Mouse (Mus musculus): ENCODE measurements around the gene Gatad2b. TPM values are rescaled to one million over a fixed set of nuclear protein-coding genes. Genes with fewer than 3 reads are reported as not detected.

The Gatad2b gene
- polyA plus RNA-seq, 1 experiment from 2014 or later = 3.5 TPM

DNA sequence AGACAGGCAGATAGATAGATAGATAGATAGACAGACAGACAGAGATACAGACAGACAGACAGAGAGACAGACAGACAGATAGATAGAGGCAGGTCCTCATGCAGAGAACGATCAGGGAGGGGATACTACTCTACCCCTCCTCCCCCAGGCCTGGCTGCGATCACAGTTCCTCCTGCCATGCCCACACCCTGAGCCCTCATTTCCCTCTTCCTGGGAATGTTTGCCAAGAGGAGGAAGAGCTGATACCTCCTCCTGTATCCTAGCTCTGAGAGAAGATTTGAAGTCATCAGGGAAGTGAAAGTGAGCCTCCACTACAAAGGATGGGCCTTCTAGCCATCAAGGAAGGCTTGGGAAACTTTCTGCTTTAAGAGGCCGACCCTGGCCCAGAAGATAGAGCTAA lies 102.7 kb downstream of the Gatad2b start:
- no peak overlapping the region for H3K4me3 ChIP-seq (replicated peaks)
- 0 out of 2 replicates have a peak, but pooled peaks cover 10% of the 10 kb centered on the region for H3K4me1 ChIP-seq (replicated peaks)
- ATAC-seq (ENCODE audit: insufficient read depth) = no peak

DNA sequence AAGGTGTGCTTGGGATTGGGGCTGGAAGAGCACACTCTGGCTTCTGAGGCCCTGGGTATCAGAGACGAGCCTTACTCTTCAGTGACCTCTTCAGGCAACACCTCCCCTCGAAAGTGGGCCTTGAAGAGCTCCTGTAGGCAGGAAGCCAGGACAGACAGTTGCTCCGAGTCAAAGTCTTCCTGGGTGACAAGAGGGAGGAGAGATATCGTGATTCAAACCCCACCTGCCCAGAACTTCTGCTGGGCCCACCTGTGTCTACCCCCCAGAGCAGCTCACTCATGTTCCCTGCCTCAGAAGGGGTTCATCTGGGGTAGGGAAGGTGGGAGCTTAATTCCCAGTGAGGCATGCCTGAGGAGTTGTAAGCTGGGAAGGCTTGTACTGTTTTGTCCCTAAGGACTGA lies 108.0 kb downstream of the Gatad2b start:
- H3K27me3 ChIP-seq = no peaks in the 10 kb centered on the region
- H3K9ac ChIP-seq = no peak overlapping the region
- WGBS (ENCODE audit: insufficient replicate concordance) = 63% methylated on average over 4 of the region's 4 CpGs
- ATAC-seq (ENCODE audit: insufficient read depth) = no peak
- peaks cover 88% of the 10 kb centered on the region for H3K36me3 ChIP-seq (replicated peaks)
- no peak overlapping the region for H3K4me3 ChIP-seq (replicated peaks)
- no peaks in the 10 kb centered on the region for H3K4me1 ChIP-seq (replicated peaks)
- no peak overlapping the region for H3K27ac ChIP-seq (replicated peaks)
- no peak overlapping the region for H3K4me2 ChIP-seq
- H3K9me3 ChIP-seq (replicated peaks) = no peaks in the 10 kb centered on the region

More for the DNA sequence above, 102.7 kb downstream of the Gatad2b start:
- WGBS (ENCODE audit: insufficient replicate concordance) = 56% methylated on average over 3 of the region's 3 CpGs
- Histone ChIP-seq H3K27me3 (peaks cover 4% of the 10 kb centered on the region), H3K9ac (no peak overlapping the region), H3K27ac (replicated peaks) (no peak overlapping the region), H3K36me3 (replicated peaks) (peaks cover 86% of the 10 kb centered on the region), H3K4me2 (no peak overlapping the region), H3K9me3 (replicated peaks) (no peaks in the 10 kb centered on the region)

- Histone ChIP-seq H3K4me2 (no peak overlapping the region), H3K9me3 (replicated peaks) (no peaks in the 10 kb centered on the region), H3K27ac (replicated peaks) (no peak overlapping the region), H3K4me3 (replicated peaks) (no peak overlapping the region), H3K27me3 (no peaks in the 10 kb centered on the region), H3K4me1 (replicated peaks) (no peaks in the 10 kb centered on the region), H3K36me3 (replicated peaks) (peaks cover 97% of the 10 kb centered on the region), H3K9ac (no peak overlapping the region)
- 76% methylated on average over 3 of the region's 3 CpGs for WGBS (ENCODE audit: insufficient replicate concordance)
- no peak for ATAC-seq (ENCODE audit: insufficient read depth)
These were observed 111.1 kb downstream of the Gatad2b start for GRCm38 (mm10) chr3:90404121-90404520.

DNA sequence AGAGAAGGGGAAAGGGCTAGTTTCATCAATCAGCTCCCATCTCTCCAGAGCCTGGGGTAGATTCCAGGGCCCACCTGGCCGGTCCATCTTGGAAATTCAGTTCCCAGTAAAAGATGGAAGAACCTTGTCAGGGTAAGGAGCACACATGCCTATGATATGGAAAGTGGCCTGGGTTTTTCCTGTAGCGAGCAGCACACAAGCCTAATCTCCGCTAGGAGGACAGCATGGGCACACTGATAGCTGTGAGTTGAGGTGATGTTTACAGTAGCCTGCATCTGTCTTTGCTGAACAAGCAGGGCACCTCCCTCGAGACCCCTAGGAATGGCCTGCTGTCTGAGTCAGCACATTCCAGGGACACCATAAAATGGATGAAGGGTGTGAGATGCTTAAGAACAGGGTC lies 111.6 kb downstream of the Gatad2b start:
- no peak overlapping the region for H3K9ac ChIP-seq
- WGBS (ENCODE audit: insufficient replicate concordance) = 77% methylated on average over 4 of the region's 4 CpGs
- H3K27me3 ChIP-seq = no peaks in the 10 kb centered on the region
- H3K27ac ChIP-seq (replicated peaks) = no peak overlapping the region
- H3K4me3 ChIP-seq (replicated peaks) = no peak overlapping the region
- no peak overlapping the region for H3K4me2 ChIP-seq
- no peaks in the 10 kb centered on the region for H3K4me1 ChIP-seq (replicated peaks)
- ATAC-seq (ENCODE audit: insufficient read depth) = no peak
- H3K9me3 ChIP-seq (replicated peaks) = no peaks in the 10 kb centered on the region
- H3K36me3 ChIP-seq (replicated peaks) = peaks cover 97% of the 10 kb centered on the region

- Histone ChIP-seq H3K27ac (replicated peaks) (no peak overlapping the region), H3K9ac (no peak overlapping the region), H3K36me3 (replicated peaks) (peaks cover 92% of the 10 kb centered on the region), H3K4me2 (no peak overlapping the region), H3K4me3 (replicated peaks) (no peak overlapping the region), H3K9me3 (replicated peaks) (no peaks in the 10 kb centered on the region), H3K27me3 (no peaks in the 10 kb centered on the region), H3K4me1 (replicated peaks) (no peaks in the 10 kb centered on the region)
- WGBS (ENCODE audit: insufficient replicate concordance) = 88% methylated on average over 5 of the region's 5 CpGs
- ATAC-seq (ENCODE audit: insufficient read depth) = no peak
These were observed 113.4 kb downstream of the Gatad2b start for GRCm38 (mm10) chr3:90406414-90406813.

GRCm38 (mm10) chr3:90408721-90409120 lies 115.7 kb downstream of the Gatad2b start:
- 50% methylated on average over 3 of the region's 3 CpGs for WGBS (ENCODE audit: insufficient replicate concordance)
- H3K4me3 ChIP-seq (replicated peaks) = no peak overlapping the region
- no peaks in the 10 kb centered on the region for H3K27me3 ChIP-seq
- H3K36me3 ChIP-seq (replicated peaks) = peaks cover 83% of the 10 kb centered on the region
- no peak overlapping the region for H3K27ac ChIP-seq (replicated peaks)
- ATAC-seq (ENCODE audit: insufficient read depth) = no peak
- H3K4me1 ChIP-seq (replicated peaks) = no peaks in the 10 kb centered on the region; the same call in 1 of the 2 replicates
- no peaks in the 10 kb centered on the region for H3K9me3 ChIP-seq (replicated peaks)
- H3K4me2 ChIP-seq = no peak overlapping the region
- H3K9ac ChIP-seq = no peak overlapping the region

GRCm38 (mm10) chr3:90412312-90413010 lies 119.5 kb downstream of the Gatad2b start:
- Histone ChIP-seq H3K9me3 (replicated peaks) (no peaks in the 10 kb centered on the region), H3K4me1 (replicated peaks) (no peaks in the 10 kb centered on the region; the same call in 1 of the 2 replicates), H3K27me3 (no peaks in the 10 kb centered on the region), H3K4me2 (no peak overlapping the region), H3K27ac (replicated peaks) (no peak overlapping the region), H3K36me3 (replicated peaks) (peaks cover 72% of the 10 kb centered on the region), H3K9ac (no peak overlapping the region), H3K4me3 (replicated peaks) (no peak overlapping the region)
- 42% methylated on average over 5 of the region's 5 CpGs for WGBS (ENCODE audit: insufficient replicate concordance)
- ATAC-seq (ENCODE audit: insufficient read depth) = no peak

GRCm38 (mm10) chr3:90413011-90413396 lies 120.0 kb downstream of the Gatad2b start:
- ATAC-seq (ENCODE audit: insufficient read depth) = no peak
- peaks cover 3% of the 10 kb centered on the region; the same call in 1 of the 2 replicates for H3K4me1 ChIP-seq (replicated peaks)
- H3K36me3 ChIP-seq (replicated peaks) = peaks cover 67% of the 10 kb centered on the region
- H3K27me3 ChIP-seq = no peaks in the 10 kb centered on the region
- 59% methylated on average over 3 of the region's 3 CpGs for WGBS (ENCODE audit: insufficient replicate concordance)
- no peak overlapping the region for H3K4me2 ChIP-seq
- H3K9ac ChIP-seq = no peak overlapping the region
- no peaks in the 10 kb centered on the region for H3K9me3 ChIP-seq (replicated peaks)
- no peak overlapping the region for H3K27ac ChIP-seq (replicated peaks)
- no peak overlapping the region for H3K4me3 ChIP-seq (replicated peaks)

Small RNA genes within 50 kb of the gene (microRNA-seq; reads per million reads assigned to microRNA genes)
- gene Mir7012 = not detected

Other genes with a start within 250 kb of the Gatad2b start
- 71.4 and 75.6 TPM in 2 replicates for gene 4933434E20Rik, start 241.5 kb upstream of the Gatad2b start, polyA plus RNA-seq (2015; fragmentation: Nextera tagmentation; extraction: Ambion mirVana)
- 54.0 and 61.5 TPM in 2 replicates for gene Ubap2l, start 240.6 kb upstream of the Gatad2b start, polyA plus RNA-seq (2015; fragmentation: Nextera tagmentation; extraction: Ambion mirVana)
- 185 and 190 TPM in 2 replicates for gene Tpm3, start 220.5 kb upstream of the Gatad2b start, polyA plus RNA-seq (2015; fragmentation: Nextera tagmentation; extraction: Ambion mirVana)
- gene Nup210l, start 189.0 kb upstream of the Gatad2b start, polyA plus RNA-seq (2015; fragmentation: Nextera tagmentation; extraction: Ambion mirVana) = 0.05 and 0.08 TPM in 2 replicates
- 479 and 574 TPM in 2 replicates for gene Rps27, start 79.5 kb upstream of the Gatad2b start, polyA plus RNA-seq (2015; fragmentation: Nextera tagmentation; extraction: Ambion mirVana)
- gene Rab13, start 79.5 kb upstream of the Gatad2b start, polyA plus RNA-seq (2015; fragmentation: Nextera tagmentation; extraction: Ambion mirVana) = 3.7 and 4.7 TPM in 2 replicates
- gene Jtb, start 61.6 kb upstream of the Gatad2b start, polyA plus RNA-seq (2015; fragmentation: Nextera tagmentation; extraction: Ambion mirVana) = 40.7 and 42.7 TPM in 2 replicates
- 0.37 and 0.47 TPM in 2 replicates for gene Creb3l4, start 49.7 kb upstream of the Gatad2b start, polyA plus RNA-seq (2015; fragmentation: Nextera tagmentation; extraction: Ambion mirVana)
- gene Slc39a1, start 45.0 kb upstream of the Gatad2b start, polyA plus RNA-seq (2015; fragmentation: Nextera tagmentation; extraction: Ambion mirVana) = 27.6 and 28.1 TPM in 2 replicates
- 6.1 and 7.9 TPM in 2 replicates for gene Crtc2, start 39.0 kb upstream of the Gatad2b start, polyA plus RNA-seq (2015; fragmentation: Nextera tagmentation; extraction: Ambion mirVana)
- gene Dennd4b, start 28.0 kb upstream of the Gatad2b start, polyA plus RNA-seq (2015; fragmentation: Nextera tagmentation; extraction: Ambion mirVana) = 2.3 and 2.6 TPM in 2 replicates
- gene Slc27a3, start 96.8 kb downstream of the Gatad2b start, polyA plus RNA-seq (2015; fragmentation: Nextera tagmentation; extraction: Ambion mirVana) = 1.5 and 1.7 TPM in 2 replicates
- gene Ints3, start 140.4 kb downstream of the Gatad2b start, polyA plus RNA-seq (2015; fragmentation: Nextera tagmentation; extraction: Ambion mirVana) = 9.2 and 9.9 TPM in 2 replicates
- gene Npr1, start 172.7 kb downstream of the Gatad2b start, polyA plus RNA-seq (2015; fragmentation: Nextera tagmentation; extraction: Ambion mirVana) = 3.7 and 4.8 TPM in 2 replicates
- gene Ilf2, start 182.9 kb downstream of the Gatad2b start, polyA plus RNA-seq (2015; fragmentation: Nextera tagmentation; extraction: Ambion mirVana) = 48.2 and 50.8 TPM in 2 replicates
- gene Snapin, start 197.9 kb downstream of the Gatad2b start, polyA plus RNA-seq (2015; fragmentation: Nextera tagmentation; extraction: Ambion mirVana) = 16.2 and 17.8 TPM in 2 replicates
- 49.8 and 51.6 TPM in 2 replicates for gene Chtop, start 216.3 kb downstream of the Gatad2b start, polyA plus RNA-seq (2015; fragmentation: Nextera tagmentation; extraction: Ambion mirVana)
- gene S100a1, start 221.2 kb downstream of the Gatad2b start, polyA plus RNA-seq (2015; fragmentation: Nextera tagmentation; extraction: Ambion mirVana) = 24.3 and 24.4 TPM in 2 replicates
- 16.1 and 18.9 TPM in 2 replicates for gene S100a13, start 221.3 kb downstream of the Gatad2b start, polyA plus RNA-seq (2015; fragmentation: Nextera tagmentation; extraction: Ambion mirVana)
- not detected in 2 replicates for gene S100a14, start 233.7 kb downstream of the Gatad2b start, polyA plus RNA-seq (2015; fragmentation: Nextera tagmentation; extraction: Ambion mirVana)
- gene S100a16, start 244.1 kb downstream of the Gatad2b start, polyA plus RNA-seq (2015; fragmentation: Nextera tagmentation; extraction: Ambion mirVana) = 32.3 and 34.4 TPM in 2 replicates

Data from liver, embryonic 15.5 days (tissue).